Mouse (Mus musculus) liver, embryonic 13.5 days (tissue): ENCODE results near the gene Esyt3. TPM values are rescaled to one million over a fixed set of nuclear protein-coding genes. Genes with fewer than 3 reads are reported as not detected.

Experiments used
- ATAC-seq: fragments of 200-750 bp; cut with Nextera tagmentation; 2 replicates; pipeline ENCODE4 v1.8.0; 2017; ENCODE audit warnings: low read depth, mild to moderate bottlenecking, moderate number of reproducible peaks, moderate library complexity
- DNase-seq: peaks from one replicate; pipeline ENCODE4 v3.0.0; 2022
- H3K27ac ChIP-seq: fragments of 300-500 bp; sonication (generic); 2 replicates; pipeline ENCODE4 v1.5.1; 2015; ENCODE audit warnings: moderate library complexity, mild to moderate bottlenecking, inconsistent platforms
- H3K27me3 ChIP-seq: fragments of 300-500 bp; sonication (generic); 2 replicates; pipeline ENCODE4 v1.6.1; 2015; ENCODE audit warnings: mild to moderate bottlenecking, inconsistent platforms
- H3K36me3 ChIP-seq: fragments of 300-500 bp; sonication (generic); 2 replicates; pipeline ENCODE4 v1.6.1; 2015; ENCODE audit warnings: mild to moderate bottlenecking, inconsistent platforms
- H3K4me1 ChIP-seq: fragments of 300-500 bp; sonication (generic); replicated peaks from 2 replicates; pipeline ENCODE4 v1.6.1; 2015; ENCODE audit warnings: inconsistent platforms
- H3K4me2 ChIP-seq: fragments of 300-500 bp; sonication (generic); 2 replicates; pipeline ENCODE4 v1.6.1; 2015; ENCODE audit warnings: inconsistent platforms, mild to moderate bottlenecking, moderate library complexity
- H3K4me3 ChIP-seq: fragments of 300-500 bp; sonication (generic); replicated peaks from 2 replicates; pipeline ENCODE4 v1.5.1; 2015; ENCODE audit warnings: mild to moderate bottlenecking, inconsistent platforms
- H3K9ac ChIP-seq: fragments of 300-500 bp; sonication (generic); 2 replicates; pipeline ENCODE4 v1.6.1; 2015; ENCODE audit warnings: mild to moderate bottlenecking, inconsistent platforms
- H3K9me3 ChIP-seq: fragments of 300-500 bp; sonication (generic); replicated peaks from 2 replicates; pipeline ENCODE4 v1.6.1; 2016; ENCODE audit warnings: inconsistent platforms
- WGBS: fragments of 180-500 bp; shearing (Covaris S2); methylation state at CpG from one replicate; pipeline ENCODE4 v1.1.7; 2015; ENCODE audit not compliant: insufficient replicate concordance; 5-methylcytosine and 5-hydroxymethylcytosine counted together
- polyA plus RNA-seq: library from polyadenylated mRNA; unstranded; fragments of >200 nt; fragmentation: Nextera tagmentation; extraction: Ambion mirVana; gene quantifications from 2 replicates; pipeline ENCODE4 v1.2.1, GENCODE M21; 2015

The Esyt3 gene
- polyA plus RNA-seq, 1 experiment from 2014 or later = 0.03 TPM

GRCm38 (mm10) chr9:99354796-99355195, 3.6 kb downstream of the Esyt3 start:
- Histone ChIP-seq H3K9me3 (no peaks in the 10 kb centered on the region), H3K4me3 (no peak overlapping the region), H3K27ac (no peak overlapping the region), H3K4me2 (no peak overlapping the region), H3K27me3 (peaks cover 63% of the 10 kb centered on the region), H3K9ac (no peak overlapping the region), H3K4me1 (peaks cover 11% of the 10 kb centered on the region), H3K36me3 (no peaks in the 10 kb centered on the region)
- WGBS = 54% methylated on average over 5 of the region's 5 CpGs
- ATAC-seq (no peak), DNase-seq (no peak)

DNA sequence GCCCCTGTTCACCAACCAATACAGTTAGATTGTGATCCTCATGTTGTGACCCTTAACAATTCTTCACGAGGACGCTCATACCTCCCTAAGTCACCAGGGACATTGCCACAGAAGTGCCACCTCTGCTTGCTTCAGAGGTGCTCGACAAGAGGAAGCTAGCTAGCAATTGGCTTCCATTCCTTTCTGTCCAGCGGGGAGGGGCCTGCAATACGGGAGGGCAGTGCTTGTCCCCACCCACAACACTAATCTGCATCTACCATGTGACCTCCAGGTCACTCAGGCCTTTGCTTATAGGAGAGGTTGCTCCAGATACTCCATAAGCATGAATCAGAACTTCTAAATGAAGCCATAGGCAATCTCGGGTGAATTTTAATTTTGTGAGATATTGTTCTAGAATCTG, 5.0 kb downstream of the Esyt3 start:
- no peak for ATAC-seq
- no peaks in the 10 kb centered on the region for H3K36me3 ChIP-seq
- no peak overlapping the region for H3K27ac ChIP-seq
- DNase-seq = no peak
- H3K4me1 ChIP-seq = peaks cover 9% of the 10 kb centered on the region
- no peak overlapping the region for H3K9ac ChIP-seq
- 46% methylated on average over 6 of the region's 6 CpGs for WGBS
- H3K4me3 ChIP-seq = no peak overlapping the region
- H3K4me2 ChIP-seq = no peak overlapping the region
- peaks cover 49% of the 10 kb centered on the region for H3K27me3 ChIP-seq
- no peaks in the 10 kb centered on the region for H3K9me3 ChIP-seq

DNA sequence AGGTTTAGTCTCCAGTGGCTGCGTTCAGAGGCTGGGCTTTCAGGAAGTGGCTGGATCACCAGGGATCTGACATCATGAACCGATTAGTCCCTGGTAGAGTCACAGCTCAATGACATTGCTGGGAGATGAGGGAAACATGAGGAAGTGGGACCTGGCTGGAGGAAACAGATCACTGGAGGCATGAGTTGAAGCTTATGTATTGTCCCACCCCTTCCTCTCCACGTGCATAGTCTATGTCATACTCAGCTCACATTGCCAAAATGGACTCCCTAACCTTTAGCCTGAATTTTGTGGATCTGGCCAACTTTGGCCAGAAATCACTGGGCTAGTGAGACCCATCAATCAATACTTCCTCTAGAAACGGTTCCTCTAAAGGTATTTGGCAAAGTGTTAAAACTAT, 5.4 kb downstream of the Esyt3 start:
- Histone ChIP-seq H3K4me2 (no peak overlapping the region), H3K27me3 (peaks cover 45% of the 10 kb centered on the region), H3K9ac (no peak overlapping the region), H3K27ac (no peak overlapping the region), H3K36me3 (no peaks in the 10 kb centered on the region), H3K4me1 (peaks cover 6% of the 10 kb centered on the region), H3K9me3 (no peaks in the 10 kb centered on the region), H3K4me3 (no peak overlapping the region)
- ATAC-seq (no peak), DNase-seq (no peak)
- 17% methylated on average over 4 of the region's 4 CpGs for WGBS

- WGBS = 31% methylated on average over 4 of the region's 4 CpGs
These were observed 13.0 kb downstream of the Esyt3 start for GRCm38 (mm10) chr9:99345351-99345792.

DNA sequence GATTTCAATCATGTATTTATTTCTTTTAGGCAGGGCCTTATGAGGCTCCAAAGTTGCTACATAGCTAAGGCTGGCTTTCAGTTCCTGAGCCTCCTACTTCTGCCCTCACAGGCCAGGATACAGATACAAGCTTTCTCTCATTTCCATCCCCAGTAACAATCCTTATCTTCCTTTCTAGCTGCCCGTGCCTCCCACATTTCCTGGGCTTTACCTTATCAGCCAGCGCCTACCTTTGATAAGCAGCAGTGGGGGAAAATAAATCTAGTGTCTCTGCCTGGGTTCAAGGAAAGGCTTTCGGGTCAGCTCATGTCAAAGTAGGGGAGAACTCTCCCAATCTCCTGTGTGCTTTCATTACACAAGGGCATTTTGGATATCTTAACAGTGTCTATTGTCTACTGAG, 16.8 kb downstream of the Esyt3 start:
- H3K9ac ChIP-seq = no peak overlapping the region
- DNase-seq = no peak
- no peaks in the 10 kb centered on the region for H3K36me3 ChIP-seq
- no peak overlapping the region for H3K4me2 ChIP-seq
- no peaks in the 10 kb centered on the region for H3K9me3 ChIP-seq
- no peaks in the 10 kb centered on the region for H3K27me3 ChIP-seq
- peaks cover 12% of the 10 kb centered on the region for H3K4me1 ChIP-seq
- H3K4me3 ChIP-seq = no peak overlapping the region
- ATAC-seq = no peak
- H3K27ac ChIP-seq = no peak overlapping the region
- 12% methylated on average over 3 of the region's 3 CpGs for WGBS

More at GRCm38 (mm10) chr9:99345351-99345792, 13.0 kb downstream of the Esyt3 start:
- ATAC-seq = no peak; the same call in 1 of the 2 replicates
- no peaks in the 10 kb centered on the region for H3K9me3 ChIP-seq
- H3K4me3 ChIP-seq = no peak overlapping the region
- H3K4me1 ChIP-seq = peaks cover 12% of the 10 kb centered on the region
- DNase-seq = no peak
- H3K36me3 ChIP-seq = no peaks in the 10 kb centered on the region
- H3K27ac ChIP-seq = no peak overlapping the region
- no peak overlapping the region for H3K9ac ChIP-seq
- H3K27me3 ChIP-seq = 0 out of 2 replicates have a peak, but pooled peaks cover 4% of the 10 kb centered on the region
- no peak overlapping the region for H3K4me2 ChIP-seq

DNA sequence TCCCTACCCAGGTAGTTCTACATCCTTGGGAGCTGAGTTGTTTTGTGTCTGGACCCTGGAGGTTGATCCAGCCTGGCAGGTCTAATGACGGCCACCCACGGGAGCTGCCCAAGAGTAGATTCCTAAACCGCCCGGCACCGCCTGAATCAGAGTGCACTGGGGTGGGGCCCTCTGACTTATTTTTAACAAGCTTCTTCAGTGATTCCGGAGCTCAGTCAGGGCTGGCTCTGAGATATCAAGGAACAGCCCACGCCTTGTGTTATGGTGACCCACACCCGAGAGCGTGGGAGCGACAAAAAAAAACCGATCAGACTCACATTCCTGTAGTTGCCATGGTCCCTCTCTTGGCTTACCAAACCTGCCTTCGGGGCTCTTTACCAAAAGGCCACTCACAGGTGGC, 18.2 kb downstream of the Esyt3 start:
- H3K27ac ChIP-seq = no peak overlapping the region
- WGBS = 74% methylated on average over 12 of the region's 12 CpGs
- no peak overlapping the region for H3K4me3 ChIP-seq
- H3K9ac ChIP-seq = no peak overlapping the region
- H3K4me2 ChIP-seq = no peak overlapping the region
- no peak for DNase-seq
- no peak for ATAC-seq
- H3K36me3 ChIP-seq = no peaks in the 10 kb centered on the region
- 0 out of 2 replicates have a peak, but pooled peaks cover 4% of the 10 kb centered on the region for H3K27me3 ChIP-seq
- H3K4me1 ChIP-seq = peaks cover 5% of the 10 kb centered on the region
- H3K9me3 ChIP-seq = no peaks in the 10 kb centered on the region

GRCm38 (mm10) chr9:99339182-99339581, 19.2 kb downstream of the Esyt3 start:
- H3K9ac ChIP-seq = no peak overlapping the region
- WGBS = 72% methylated on average over 1 of the region's 1 CpGs
- DNase-seq = no peak
- H3K4me2 ChIP-seq = no peak overlapping the region
- peaks cover 3% of the 10 kb centered on the region for H3K4me1 ChIP-seq
- no peak overlapping the region for H3K4me3 ChIP-seq
- H3K36me3 ChIP-seq = no peaks in the 10 kb centered on the region
- no peak overlapping the region for H3K27ac ChIP-seq
- no peaks in the 10 kb centered on the region for H3K9me3 ChIP-seq
- no peak for ATAC-seq
- 0 out of 2 replicates have a peak, but pooled peaks cover 4% of the 10 kb centered on the region for H3K27me3 ChIP-seq

GRCm38 (mm10) chr9:99338293-99338692, 20.1 kb downstream of the Esyt3 start:
- H3K9me3 ChIP-seq = no peaks in the 10 kb centered on the region
- 75% methylated on average over 1 of the region's 1 CpGs for WGBS
- ATAC-seq (no peak), DNase-seq (no peak)
- H3K9ac ChIP-seq = no peak overlapping the region
- H3K4me1 ChIP-seq = peaks cover 3% of the 10 kb centered on the region
- no peaks in the 10 kb centered on the region for H3K36me3 ChIP-seq
- H3K4me2 ChIP-seq = no peak overlapping the region
- H3K4me3 ChIP-seq = no peak overlapping the region
- no peak overlapping the region for H3K27ac ChIP-seq
- H3K27me3 ChIP-seq = 0 out of 2 replicates have a peak, but pooled peaks cover 4% of the 10 kb centered on the region

- H3K9me3 ChIP-seq = no peaks in the 10 kb centered on the region
- no peak overlapping the region for H3K27ac ChIP-seq
- DNase-seq (no peak), ATAC-seq (no peak)
- H3K4me3 ChIP-seq = no peak overlapping the region
- H3K9ac ChIP-seq = no peak overlapping the region
- H3K4me1 ChIP-seq = peaks cover 1% of the 10 kb centered on the region
- 0 out of 2 replicates have a peak, but pooled peaks cover 4% of the 10 kb centered on the region for H3K27me3 ChIP-seq
- H3K4me2 ChIP-seq = no peak overlapping the region
- WGBS = 61% methylated on average over 4 of the region's 4 CpGs
- H3K36me3 ChIP-seq = no peaks in the 10 kb centered on the region
These were observed 21.8 kb downstream of the Esyt3 start for GRCm38 (mm10) chr9:99336538-99336937.

GRCm38 (mm10) chr9:99326881-99327280, 31.5 kb downstream of the Esyt3 start:
- no peak overlapping the region for H3K4me3 ChIP-seq
- H3K4me2 ChIP-seq = no peak overlapping the region
- no peak overlapping the region for H3K27ac ChIP-seq
- DNase-seq (no peak), ATAC-seq (no peak)
- 66% methylated on average over 4 of the region's 4 CpGs for WGBS
- H3K36me3 ChIP-seq = no peaks in the 10 kb centered on the region
- H3K9ac ChIP-seq = no peak overlapping the region
- H3K9me3 ChIP-seq = no peaks in the 10 kb centered on the region
- no peaks in the 10 kb centered on the region for H3K27me3 ChIP-seq
- no peaks in the 10 kb centered on the region for H3K4me1 ChIP-seq

DNA sequence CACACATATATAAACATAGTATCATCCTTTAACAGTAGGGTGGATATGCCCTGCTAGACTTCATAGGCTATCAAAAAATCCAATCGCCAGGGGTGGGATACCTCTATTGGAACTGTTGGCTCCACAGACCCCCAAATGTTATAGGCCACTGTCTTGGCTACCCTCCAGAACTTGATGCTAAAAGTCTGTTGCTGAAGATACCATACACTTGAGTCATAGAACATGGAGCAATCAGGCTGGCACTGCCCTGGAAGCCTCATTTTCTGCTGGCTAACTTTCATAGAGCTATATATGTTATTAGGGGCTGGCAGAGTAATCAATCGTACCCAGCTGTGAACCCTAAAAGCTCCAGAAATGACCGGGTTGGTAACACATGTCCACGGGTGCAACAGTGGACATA, 32.4 kb downstream of the Esyt3 start:
- Histone ChIP-seq H3K27me3 (no peaks in the 10 kb centered on the region), H3K4me3 (no peak overlapping the region), H3K9ac (no peak overlapping the region), H3K9me3 (no peaks in the 10 kb centered on the region), H3K36me3 (no peaks in the 10 kb centered on the region), H3K4me2 (no peak overlapping the region), H3K4me1 (no peaks in the 10 kb centered on the region), H3K27ac (no peak overlapping the region)
- WGBS = 59% methylated on average over 4 of the region's 4 CpGs
- DNase-seq = no peak
- ATAC-seq = no peak

- 75% methylated on average over 7 of the region's 7 CpGs for WGBS
These were observed 33.0 kb downstream of the Esyt3 start for GRCm38 (mm10) chr9:99325208-99325929.

More at GRCm38 (mm10) chr9:99325208-99325929, 33.0 kb downstream of the Esyt3 start:
- Histone ChIP-seq H3K4me3 (no peak overlapping the region), H3K9ac (no peak overlapping the region), H3K9me3 (no peaks in the 10 kb centered on the region), H3K36me3 (no peaks in the 10 kb centered on the region), H3K4me2 (no peak overlapping the region), H3K27me3 (no peaks in the 10 kb centered on the region), H3K27ac (no peak overlapping the region), H3K4me1 (no peaks in the 10 kb centered on the region)
- ATAC-seq (no peak), DNase-seq (no peak)
